Mouse (Mus musculus) ES-Bruce4 (cell line): ENCODE measurements around the gene Nlgn3. TPM values are rescaled to one million over a fixed set of nuclear protein-coding genes. Genes with fewer than 3 reads are reported as not detected.
"Not testable (repeated sequence)": the region's sequence is repeated elsewhere in the genome, so short reads cannot be mapped to it uniquely, and the experiment has no call there.

Experiments
- H3K27ac ChIP-seq: 2 replicates; pipeline ENCODE4 v1.5.1; 2012; ENCODE audit warnings: low read length, inconsistent platforms; ENCODE audit not compliant: insufficient read depth
- H3K27me3 ChIP-seq: 2 replicates; pipeline ENCODE4 v1.6.1; 2012; ENCODE audit warnings: mild to moderate bottlenecking, low read length, inconsistent platforms; ENCODE audit not compliant: control insufficient read depth, poor library complexity, insufficient read depth, severe bottlenecking
- H3K36me3 ChIP-seq: 2 replicates; pipeline ENCODE4 v1.6.1; 2012; ENCODE audit warnings: inconsistent platforms, mild to moderate bottlenecking, low read length, moderate library complexity; ENCODE audit not compliant: control insufficient read depth, poor library complexity, insufficient read depth, severe bottlenecking
- H3K4me1 ChIP-seq: one replicate; pipeline ENCODE4 v1.8.1; 2011; ENCODE audit warnings: low read length; ENCODE audit not compliant: control insufficient read depth, insufficient read depth
- H3K4me3 ChIP-seq: 2 replicates; pipeline ENCODE4 v1.5.1; 2011; ENCODE audit warnings: low read depth, mild to moderate bottlenecking, low read length
- H3K9ac ChIP-seq: 2 replicates; pipeline ENCODE4 v1.6.1; 2012; ENCODE audit warnings: low read depth, mild to moderate bottlenecking, inconsistent platforms; ENCODE audit not compliant: poor library complexity, severe bottlenecking
- H3K9me3 ChIP-seq: replicated peaks from 2 replicates; pipeline ENCODE4 v1.6.1; 2012; ENCODE audit warnings: mild to moderate bottlenecking, low read length, inconsistent platforms; ENCODE audit not compliant: control insufficient read depth, poor library complexity, insufficient read depth, severe bottlenecking
- CTCF ChIP-seq: IDR thresholded peaks from one replicate; pipeline ENCODE4 v1.8.1; 2011; ENCODE audit warnings: low read depth, low read length
- EP300 ChIP-seq: IDR thresholded peaks from 2 replicates; pipeline ENCODE4 v1.6.1; 2011; ENCODE audit warnings: low read depth, low read length; ENCODE audit not compliant: insufficient read depth
- POLR2A ChIP-seq: IDR thresholded peaks from one replicate; pipeline ENCODE4 v1.8.1; 2011; ENCODE audit warnings: low read length; ENCODE audit not compliant: insufficient read depth
- polyA plus RNA-seq: library from polyadenylated mRNA; stranded (reverse); fragments of >200 nt; gene quantifications from 2 replicates; pipeline ENCODE4 v1.2.4, GENCODE M21; 2011; ENCODE audit warnings: low read depth; ENCODE audit not compliant: missing spikeins, insufficient read depth, insufficient read length

The Nlgn3 gene
- polyA plus RNA-seq, 1 experiment = 0.58 TPM

DNA sequence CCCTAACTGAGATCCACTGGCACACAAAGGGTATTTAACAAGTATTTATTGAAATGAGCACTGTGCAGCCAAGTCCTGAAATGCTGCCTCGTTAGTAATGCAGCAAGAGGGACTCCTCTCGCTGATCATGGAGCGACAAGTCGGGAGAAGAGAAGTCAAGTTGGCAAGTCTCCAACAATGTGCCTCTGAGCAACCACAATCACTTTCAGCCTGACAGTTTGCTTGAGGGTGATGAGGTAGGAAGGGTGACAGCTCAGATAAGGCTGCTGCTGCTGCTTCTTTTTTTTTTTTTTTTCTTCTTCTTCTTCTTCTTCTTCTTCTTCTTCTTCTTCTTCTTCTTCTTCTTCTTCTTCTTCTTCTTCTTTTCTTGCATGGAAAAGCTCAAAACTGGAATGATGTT is 52.2 kb downstream of the Nlgn3 start:
- no peaks in the 10 kb centered on the region for H3K9me3 ChIP-seq
- no peaks in the 10 kb centered on the region for H3K36me3 ChIP-seq
- H3K4me3 ChIP-seq = no peak overlapping the region
- no peak overlapping the region for H3K9ac ChIP-seq
- H3K27me3 ChIP-seq = no peaks in the 10 kb centered on the region
- no peak for TF ChIP-seq EP300
- no peak for TF ChIP-seq CTCF
- TF ChIP-seq POLR2A = no peak
- no peak overlapping the region for H3K27ac ChIP-seq
- no peaks in the 10 kb centered on the region for H3K4me1 ChIP-seq

DNA sequence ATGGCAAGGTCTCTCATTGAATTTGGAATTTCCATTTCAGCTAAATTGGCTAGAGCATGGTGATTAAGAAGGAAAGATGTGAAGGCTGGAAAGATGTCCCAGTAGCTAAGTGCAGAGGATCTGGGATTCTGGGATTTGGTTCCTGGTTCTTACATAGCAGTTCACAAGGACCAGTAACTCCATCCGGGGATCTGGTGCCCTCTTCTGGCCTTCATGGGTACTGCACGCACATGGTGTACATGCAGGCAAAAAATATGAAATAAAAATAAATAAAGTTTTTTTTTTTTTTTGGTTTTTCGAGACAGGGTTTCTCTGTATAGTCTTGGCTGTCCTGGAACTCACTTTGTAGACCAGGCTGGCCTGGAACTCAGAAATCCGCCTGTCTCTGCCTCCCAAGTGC is 59.9 kb downstream of the Nlgn3 start:
- H3K36me3 ChIP-seq, H3K27me3 ChIP-seq, H3K9me3 ChIP-seq, H3K4me3 ChIP-seq, H3K9ac ChIP-seq, H3K4me1 ChIP-seq, H3K27ac ChIP-seq: not testable (repeated sequence)
- TF ChIP-seq CTCF = peak; percentile 18

DNA sequence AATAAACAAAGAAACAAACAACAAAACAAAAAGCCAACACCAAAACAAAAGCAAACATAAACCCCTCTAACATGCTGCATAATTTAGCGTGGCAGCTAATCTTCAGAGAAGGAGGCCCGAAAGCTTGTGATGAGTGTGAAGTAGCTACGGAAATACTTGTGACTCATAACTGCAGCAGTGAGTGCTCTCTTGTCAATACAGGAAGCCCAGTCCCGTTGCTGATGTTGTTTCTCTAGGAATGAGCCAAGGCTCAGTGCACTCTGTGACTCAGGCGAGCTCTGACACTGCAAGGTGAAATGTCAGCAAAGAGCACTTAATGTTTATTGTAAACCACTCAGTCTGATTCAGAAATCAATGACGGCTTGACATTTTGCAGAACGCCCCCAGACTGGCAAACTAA is 70.0 kb downstream of the Nlgn3 start:
- no peak overlapping the region for H3K27ac ChIP-seq
- no peak overlapping the region for H3K9ac ChIP-seq
- H3K27me3 ChIP-seq = no peaks in the 10 kb centered on the region
- no peak overlapping the region for H3K4me3 ChIP-seq
- H3K9me3 ChIP-seq = no peaks in the 10 kb centered on the region
- no peaks in the 10 kb centered on the region for H3K4me1 ChIP-seq
- TF ChIP-seq POLR2A (no peak), EP300 (no peak), CTCF (no peak)
- H3K36me3 ChIP-seq = no peaks in the 10 kb centered on the region

DNA sequence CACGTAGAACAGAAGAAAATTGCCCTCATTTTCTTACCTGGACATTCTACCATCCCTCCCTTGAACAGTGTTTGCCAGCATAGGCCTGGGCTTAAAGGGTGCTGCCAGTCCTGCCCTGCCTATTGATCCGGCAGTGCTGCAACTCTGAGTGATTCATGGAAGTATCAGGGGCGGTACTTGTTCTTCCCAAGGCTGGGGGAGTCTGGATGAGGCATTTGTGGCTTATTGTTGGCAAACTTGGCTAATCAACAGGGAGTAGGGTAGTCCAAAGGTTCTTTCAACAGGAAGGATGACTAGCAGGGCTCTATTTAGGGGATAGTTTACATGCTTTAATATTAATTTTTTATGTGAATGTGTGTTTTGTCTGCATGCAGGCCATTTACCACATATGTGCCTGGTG is 71.6 kb downstream of the Nlgn3 start:
- Histone ChIP-seq H3K36me3 (no peaks in the 10 kb centered on the region), H3K4me3 (no peak overlapping the region), H3K9me3 (no peaks in the 10 kb centered on the region), H3K27ac (no peak overlapping the region), H3K4me1 (no peaks in the 10 kb centered on the region), H3K27me3 (no peaks in the 10 kb centered on the region), H3K9ac (no peak overlapping the region)
- TF ChIP-seq CTCF (no peak), POLR2A (no peak), EP300 (no peak)

DNA sequence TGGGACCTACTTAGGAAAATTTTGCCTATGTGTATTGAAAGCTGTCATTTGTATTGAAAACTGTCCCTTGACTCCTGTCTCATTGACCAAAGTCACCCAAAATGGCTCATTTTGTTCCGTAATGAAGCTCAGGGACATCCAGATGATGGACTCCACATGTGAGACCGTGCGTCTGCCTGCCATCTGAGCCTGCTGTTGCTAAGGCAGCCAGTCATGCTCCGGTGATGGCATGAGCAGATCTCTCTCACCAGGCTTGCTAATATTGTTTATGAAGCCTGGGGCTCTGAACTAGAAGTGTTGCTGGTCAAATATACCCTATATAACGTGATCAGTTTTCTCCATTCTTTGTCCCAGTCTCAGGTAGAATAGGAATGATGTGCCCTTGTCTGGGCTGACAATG is 74.0 kb downstream of the Nlgn3 start:
- H3K27me3 ChIP-seq = no peaks in the 10 kb centered on the region
- H3K4me3 ChIP-seq = no peak overlapping the region
- no peaks in the 10 kb centered on the region for H3K9me3 ChIP-seq
- no peak overlapping the region for H3K9ac ChIP-seq
- no peaks in the 10 kb centered on the region for H3K36me3 ChIP-seq
- TF ChIP-seq CTCF (no peak), EP300 (no peak), POLR2A (no peak)
- H3K27ac ChIP-seq = no peak overlapping the region
- H3K4me1 ChIP-seq = no peaks in the 10 kb centered on the region

Other genes starting within 250 kb of the Nlgn3 start
- 1.8 and 1.9 TPM in 2 replicates for gene Tex11, start 239.5 kb upstream of the Nlgn3 start, polyA plus RNA-seq
- gene Slc7a3, start 213.1 kb upstream of the Nlgn3 start, polyA plus RNA-seq = 44.5 and 63.0 TPM in 2 replicates
- gene Snx12, start 76.6 kb upstream of the Nlgn3 start, polyA plus RNA-seq = 49.9 and 56.6 TPM in 2 replicates
- 45.6 and 50.1 TPM in 2 replicates for gene Foxo4, start 44.6 kb upstream of the Nlgn3 start, polyA plus RNA-seq
- not detected in 2 replicates for gene Gm614, start 35.2 kb upstream of the Nlgn3 start, polyA plus RNA-seq
- 0.40 and 0.84 TPM in 2 replicates for gene Il2rg, start 30.9 kb upstream of the Nlgn3 start, polyA plus RNA-seq
- gene Gm20489, start 30.1 kb upstream of the Nlgn3 start, polyA plus RNA-seq = not detected in 2 replicates
- 38.6 and 41.7 TPM in 2 replicates for gene Med12, start 25.1 kb upstream of the Nlgn3 start, polyA plus RNA-seq
- 2.0 and 2.1 TPM in 2 replicates for gene Gjb1, start 77.2 kb downstream of the Nlgn3 start, polyA plus RNA-seq
- 39.1 and 40.3 TPM in 2 replicates for gene Zmym3, start 121.7 kb downstream of the Nlgn3 start, polyA plus RNA-seq
- 464 and 501 TPM in 2 replicates for gene Nono, start 130.2 kb downstream of the Nlgn3 start, polyA plus RNA-seq
- gene Itgb1bp2, start 149.9 kb downstream of the Nlgn3 start, polyA plus RNA-seq = 2.2 and 2.3 TPM in 2 replicates
- gene Taf1, start 233.6 kb downstream of the Nlgn3 start, polyA plus RNA-seq = 42.4 and 49.5 TPM in 2 replicates